Mouse (Mus musculus): ENCODE data around the gene Gtf2f2. TPM values are rescaled to one million over a fixed set of nuclear protein-coding genes. Genes with fewer than 3 reads are reported as not detected.

Gene Gtf2f2
- total RNA-seq, 2 experiments from 2014 or later: 11.0 to 12.0 TPM

DNA sequence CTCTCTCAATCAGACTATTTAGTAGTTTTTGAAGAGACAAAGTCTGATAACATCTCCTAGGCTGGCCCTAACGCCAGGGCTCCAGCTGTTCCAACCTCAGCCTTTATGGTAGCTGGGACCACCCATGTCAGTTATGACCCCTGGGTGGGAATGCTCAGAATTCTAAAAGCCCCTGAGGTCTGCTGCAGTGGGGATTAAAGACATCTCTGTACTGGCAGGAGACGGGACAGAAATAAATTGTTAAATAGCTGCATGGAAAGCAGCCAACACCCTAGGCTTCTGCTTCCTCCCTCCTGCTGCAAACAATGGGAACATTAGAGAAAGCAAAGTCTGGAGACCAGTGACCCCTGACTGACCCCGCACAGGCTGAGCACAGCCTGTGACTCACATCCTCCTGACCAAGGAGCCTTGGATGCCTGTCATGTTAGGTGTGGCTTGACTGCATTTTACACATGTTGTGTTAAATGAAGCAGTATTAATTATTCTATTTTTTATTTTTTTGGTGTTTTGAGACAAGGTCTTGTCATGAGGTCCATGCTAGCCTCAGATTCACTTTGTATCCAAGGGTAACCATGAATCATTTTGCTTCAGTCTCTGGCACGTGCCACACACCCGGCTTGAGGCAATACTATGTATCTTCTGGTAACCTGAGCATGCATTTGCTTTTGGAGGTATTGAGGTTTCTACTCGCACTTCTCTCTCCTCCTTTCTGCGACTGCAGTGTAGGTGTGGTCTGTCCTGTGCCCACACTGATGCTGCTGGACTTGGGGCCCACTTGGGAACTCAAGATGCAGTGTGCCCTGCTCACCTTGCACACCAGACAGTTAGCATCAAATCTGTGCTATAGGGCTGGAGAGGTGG is 146.9 kb downstream of the Gtf2f2 start:
- DNase-seq: peak; percentile 76

DNA sequence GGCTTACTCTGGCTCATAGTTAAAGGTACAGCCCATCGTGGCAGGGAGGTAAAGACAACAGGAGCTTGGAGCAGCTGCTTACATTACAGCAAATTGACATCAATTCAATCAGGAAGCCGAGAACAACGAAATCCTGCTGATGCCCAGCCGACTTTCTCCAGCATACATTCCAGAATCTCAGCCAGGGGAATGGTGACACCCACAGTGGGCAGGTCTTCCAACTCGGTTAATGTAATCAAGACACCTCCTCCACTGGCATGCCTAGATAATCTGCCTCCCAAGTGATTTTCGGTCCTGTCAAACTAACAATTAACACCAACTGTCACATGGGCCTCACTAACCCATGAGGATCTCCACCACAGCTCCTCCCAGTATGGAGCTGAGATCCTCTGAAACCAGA is 148.0 kb downstream of the Gtf2f2 start:
- DNase-seq: no peak

DNA sequence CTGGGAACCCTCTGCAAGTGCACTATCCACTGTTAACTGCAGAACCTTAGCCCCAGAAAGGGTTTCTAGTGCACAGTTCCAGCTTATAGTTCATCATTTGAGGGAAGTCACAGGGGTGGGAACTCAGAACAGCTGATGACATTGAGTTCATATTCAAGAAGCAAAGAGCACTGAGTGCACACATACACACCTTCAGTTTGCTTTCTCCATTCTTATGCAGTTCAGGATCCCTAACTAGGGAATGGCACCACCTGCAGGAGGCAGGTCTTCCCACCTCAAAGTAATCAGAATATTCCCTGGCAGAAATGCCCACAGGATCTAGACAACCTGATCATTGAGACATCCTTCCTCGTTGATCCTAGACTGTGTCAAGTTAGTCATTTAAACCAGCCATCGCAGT is 151.0 kb downstream of the Gtf2f2 start:
- no peak for DNase-seq

DNA sequence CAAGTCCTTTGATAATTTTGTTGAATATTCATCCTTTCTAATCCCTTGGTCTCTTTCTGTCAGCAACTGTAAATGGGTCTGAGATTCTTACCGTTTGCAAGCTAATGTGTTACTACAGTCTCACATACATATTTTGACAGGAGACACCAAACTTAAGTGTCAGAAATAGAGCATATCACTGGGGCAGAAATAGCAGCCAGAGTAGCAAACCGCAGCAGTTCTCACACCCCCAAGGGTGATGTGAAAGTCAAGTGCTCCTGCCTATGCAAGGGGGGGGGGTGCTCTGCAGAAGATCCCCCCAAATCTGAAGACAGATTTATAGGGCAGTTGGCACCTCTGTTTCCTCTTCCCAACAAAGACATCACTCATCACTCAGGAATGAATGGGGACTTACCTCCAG is 152.5 kb downstream of the Gtf2f2 start:
- DNase-seq: no peak

DNA sequence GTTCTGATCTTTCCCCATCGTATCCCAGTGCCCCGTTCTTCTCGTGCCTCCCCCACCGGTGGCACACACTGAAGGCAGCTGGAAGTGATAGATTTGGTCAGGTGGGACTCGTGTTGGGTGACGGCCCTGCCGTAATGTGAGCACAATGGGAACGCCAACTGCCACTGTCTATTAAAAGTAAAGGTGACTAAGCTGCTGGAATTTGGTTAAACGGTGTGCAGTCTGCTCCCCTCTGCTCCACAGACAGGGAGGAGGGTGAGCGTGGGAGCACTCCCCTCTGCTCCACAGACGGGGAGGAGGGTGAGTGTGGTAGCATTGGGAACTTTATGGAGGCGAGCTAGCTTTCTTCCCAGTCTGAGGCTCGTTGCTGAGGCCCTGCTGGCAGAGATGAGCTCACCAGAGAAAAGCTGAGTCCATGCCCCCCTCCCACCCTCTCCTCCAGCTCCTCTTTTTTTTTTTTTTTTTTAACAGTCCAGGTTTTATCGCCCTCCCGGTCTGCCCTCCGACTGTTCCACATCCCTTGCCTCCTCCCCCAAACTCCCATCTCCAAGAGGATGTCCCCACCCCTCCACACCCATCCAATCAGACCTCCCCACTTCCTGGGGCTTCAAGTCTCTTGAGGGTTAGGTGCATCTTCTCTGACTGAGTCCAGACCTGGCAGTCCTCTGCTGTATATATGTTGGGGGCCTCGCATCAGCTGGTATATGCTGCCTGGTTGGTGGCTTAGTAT is 155.2 kb downstream of the Gtf2f2 start:
- DNase-seq: no peak

DNA sequence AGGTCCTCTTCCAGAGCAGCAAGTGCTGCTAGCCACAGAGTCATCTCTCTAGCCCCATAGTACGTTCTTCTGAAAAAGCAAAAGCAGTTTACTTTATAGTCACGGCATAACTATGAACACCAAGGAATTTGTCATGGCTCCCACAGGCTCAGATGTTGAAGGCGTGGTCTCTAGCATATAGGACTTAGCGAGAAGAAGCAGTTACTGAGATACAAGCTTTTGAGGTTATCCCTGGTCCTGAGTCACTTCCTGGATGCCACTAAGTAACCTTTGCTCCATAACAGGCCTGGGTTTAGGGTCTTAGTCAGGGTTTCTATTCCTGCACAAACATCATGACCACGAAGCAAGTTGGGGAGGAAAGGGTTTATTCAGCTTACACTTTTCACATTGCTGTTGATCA is 158.6 kb downstream of the Gtf2f2 start:
- no peak for DNase-seq

DNA sequence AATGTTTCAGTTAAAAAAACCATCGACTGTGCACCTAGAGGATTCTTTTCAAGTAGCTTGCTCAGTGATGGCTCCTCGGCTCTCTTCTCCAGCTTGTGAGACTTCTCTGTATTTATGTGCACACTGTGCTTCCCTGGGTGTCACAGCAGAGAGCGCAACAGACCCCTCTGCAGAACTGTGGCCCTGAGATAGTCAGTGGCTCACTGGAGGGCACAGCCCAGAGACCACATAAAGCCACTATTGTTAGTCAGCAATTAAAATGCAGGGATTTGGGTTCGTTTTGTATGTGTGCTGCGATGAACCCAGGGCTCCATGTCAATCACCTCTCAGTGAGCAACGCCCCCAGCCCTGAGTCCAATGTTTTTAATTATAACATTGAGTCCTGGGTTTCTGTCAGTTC is 159.8 kb downstream of the Gtf2f2 start:
- DNase-seq: no peak

DNA sequence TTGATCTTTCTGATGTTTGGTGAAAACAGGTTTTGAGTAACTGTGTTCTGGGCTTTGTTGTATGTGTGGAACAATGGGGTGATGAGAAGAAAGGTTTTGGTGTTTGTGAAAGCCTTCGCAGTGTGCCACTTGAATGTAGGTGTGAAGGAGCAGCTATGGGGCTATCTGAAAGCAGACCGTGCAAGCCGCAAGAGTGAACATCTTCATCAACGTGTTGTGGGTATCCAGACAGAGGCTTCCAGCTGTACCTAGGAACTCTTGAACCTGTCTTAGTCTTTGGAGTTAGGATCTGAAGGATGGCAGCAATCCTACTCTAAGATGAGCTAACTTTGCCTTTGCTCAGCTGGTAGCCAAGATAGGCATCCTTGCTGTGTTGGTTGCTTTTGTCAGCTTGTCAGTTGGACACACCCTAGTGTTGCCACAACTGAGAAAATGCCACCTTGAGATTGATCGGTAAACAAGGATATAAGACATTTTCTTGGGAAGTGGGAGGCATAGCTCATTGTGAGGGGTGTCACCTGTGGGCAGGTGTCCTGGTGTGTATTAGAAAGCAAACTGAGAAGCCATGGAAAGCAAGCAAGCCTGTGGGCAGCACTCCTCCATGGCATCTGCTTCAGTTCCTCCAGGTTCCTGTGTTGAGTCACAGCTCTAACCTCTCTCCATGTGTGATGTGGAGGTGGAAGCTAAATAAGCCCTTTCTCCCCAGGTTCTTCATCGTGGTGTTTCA is 160.7 kb downstream of the Gtf2f2 start:
- DNase-seq: no peak

DNA sequence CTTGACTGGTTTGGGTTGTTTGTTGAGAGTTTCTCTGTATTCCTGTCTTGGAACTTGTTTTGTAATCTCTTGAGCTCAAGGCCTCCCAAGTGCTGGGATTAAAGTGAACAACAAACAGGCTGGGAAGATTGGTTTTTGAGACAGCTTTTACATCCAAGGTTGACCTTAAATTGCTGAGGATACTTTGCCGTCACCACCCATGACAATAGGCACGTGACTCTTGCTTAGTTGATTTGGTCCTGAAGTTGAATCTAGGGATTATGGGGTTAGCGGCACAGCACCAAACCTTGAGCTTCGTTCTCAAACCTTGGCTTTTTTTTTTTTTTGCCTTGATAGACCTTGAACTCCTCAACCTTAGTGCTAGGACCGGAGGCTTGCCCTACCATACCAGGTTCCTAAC is 161.4 kb downstream of the Gtf2f2 start:
- DNase-seq: no peak

DNA sequence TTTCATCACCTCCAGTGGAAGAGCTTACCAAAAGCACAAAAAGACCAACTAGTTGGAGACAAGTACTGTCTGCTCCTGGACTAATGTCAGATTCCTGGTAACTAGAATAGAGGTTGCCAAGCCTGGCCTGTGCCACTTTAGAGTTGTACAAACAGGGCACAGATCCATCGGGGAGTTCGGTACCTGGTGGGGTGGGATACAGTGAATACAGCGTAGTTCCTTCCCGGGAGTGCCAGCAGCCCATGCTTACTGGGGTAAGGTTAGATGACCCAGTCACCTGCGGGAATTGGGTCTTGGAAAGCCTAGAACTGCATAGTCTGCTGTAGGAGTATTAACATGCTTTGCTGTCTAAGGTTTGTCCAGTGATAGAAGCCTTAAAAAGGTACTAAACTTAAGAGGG is 162.2 kb downstream of the Gtf2f2 start:
- DNase-seq: no peak

DNA sequence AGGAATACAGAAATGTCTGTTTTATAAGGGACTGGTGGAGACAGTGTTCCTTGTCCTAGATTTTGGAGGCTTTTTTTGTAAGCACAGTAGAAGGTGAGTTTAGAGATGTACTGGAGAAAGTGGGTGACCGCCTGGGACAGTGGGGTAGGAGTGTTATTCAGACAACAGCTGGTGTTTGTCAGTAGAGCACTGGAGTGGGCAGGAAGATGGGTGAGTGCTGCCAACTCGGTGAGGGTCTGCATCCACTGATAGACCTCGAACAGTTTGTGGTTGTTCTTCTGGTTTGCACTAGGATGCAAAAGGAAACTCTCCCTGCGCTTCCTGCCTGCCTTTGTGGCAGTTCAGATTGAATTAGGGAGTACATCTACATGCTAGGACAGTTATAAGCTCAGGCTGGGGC is 163.0 kb downstream of the Gtf2f2 start:
- no peak for DNase-seq

Other genes with a start within 250 kb of the Gtf2f2 start
- gene Slc25a30, start 223.8 kb downstream of the Gtf2f2 start, total RNA-seq (2021): 1 to 10 TPM; 7.1 to 7.2 TPM
- 1,000 to 10,000 TPM; 2,961 to 2,964 TPM for gene Tpt1, start 165.8 kb downstream of the Gtf2f2 start, total RNA-seq (2021)
- gene Kctd4, start 55.9 kb downstream of the Gtf2f2 start, total RNA-seq (2021): not detected
- gene Gpalpp1, start 99.9 kb upstream of the Gtf2f2 start, total RNA-seq (2021): 1 to 10 TPM; 5.1 to 5.5 TPM
- 1 to 10 TPM; 3.1 to 3.3 TPM for gene Nufip1, start 100.0 kb upstream of the Gtf2f2 start, total RNA-seq (2021)